31 mouse cellular contexts compared by ENCODE assay signal in genomic region chr11:58968551-58968950, GRCm38 (mm10). TPM values are rescaled to one million over a fixed set of nuclear protein-coding genes. Genes with fewer than 3 reads are reported as not detected.
DNase-seq lines count a peak whose midpoint lies in the region; ATAC-seq and TF ChIP-seq lines count a peak whose summit lies in the region.
"Had no signal": no experiment of that assay in that cellular context is flagged by ENCODE, and none has a peak within 500 bp of the region (broad histone marks: within the 10 kb centered on the region; RNA-seq: fewer than 3 reads in every experiment).

No protein-coding gene starts in this region.

- 0 out of 2 replicates have a peak, but pooled peaks have one; percentile 41 for ATAC-seq in hindbrain, embryonic 16.5 days
- no peak for ATAC-seq in hindbrain, postnatal 0 days
- ATAC-seq in liver, embryonic 15.5 days (ENCODE audit: insufficient read depth): peak; percentile 19; the same call in 1 of the 2 replicates
- 0 out of 2 replicates have a peak, but pooled peaks have one; percentile 11 for ATAC-seq in monocyte, adult 5-6 weeks (replicated peaks; ENCODE audit: insufficient number of reproducible peaks, low FRiP score, low TSS enrichment, poor library complexity, severe bottlenecking)
- ATAC-seq: forebrain, embryonic 13.5 days; liver, postnatal 0 days; midbrain, embryonic 16.5 days had no signal

- no peak for TF ChIP-seq CTCF in hindbrain, postnatal 0 days (IDR thresholded peaks at IDR 0.05; ENCODE audit: low read depth)

- H3K27me3 ChIP-seq in hindbrain, embryonic 16.5 days (replicated peaks; ENCODE audit: control insufficient read depth, insufficient read depth, low read length): no peaks in the 10 kb centered on the region
- H3K27me3 ChIP-seq in hindbrain, postnatal 0 days (ENCODE audit: insufficient read depth, low read length): no peaks in the 10 kb centered on the region
- H3K27me3 ChIP-seq in liver, embryonic 15.5 days: peaks cover 8% of the 10 kb centered on the region
- H3K27me3 ChIP-seq: CH12.LX; forebrain, embryonic 13.5 days; hindbrain, embryonic 15.5 days; intestine, embryonic 15.5 days; neural tube, embryonic 12.5 days had no signal

- H3K9me3 ChIP-seq in hindbrain, embryonic 16.5 days (ENCODE audit: control insufficient read depth, low read length): no peaks in the 10 kb centered on the region
- no peaks in the 10 kb centered on the region for H3K9me3 ChIP-seq in hindbrain, postnatal 0 days (ENCODE audit: low read length)
- no peaks in the 10 kb centered on the region for H3K9me3 ChIP-seq in liver, embryonic 15.5 days (replicated peaks)
- H3K9me3 ChIP-seq: forebrain, embryonic 13.5 days; hindbrain, embryonic 10.5 days; hindbrain, embryonic 15.5 days; intestine, embryonic 15.5 days; limb, embryonic 10.5 days; limb, embryonic 15.5 days; neural tube, embryonic 12.5 days had no signal

- peak; percentile 12 for DNase-seq in adrenal gland, postnatal 14 days
- DNase-seq in adrenal gland, postnatal 25 days: no peak
- DNase-seq in hindbrain, postnatal 0 days (ENCODE audit: low spot score): no peak
- no peak for DNase-seq in liver
- no peak for DNase-seq in lung, postnatal 36 days
- DNase-seq: adrenal gland, adult 8-10 months; cerebellum, adult 11 months; cerebellum, adult 9-11 months; gastrocnemius, postnatal 10 days; heart, adult 18-20 months; layer of hippocampus, adult 9-11 months; liver, postnatal 0 days; right cerebral cortex, adult 18-20 months; thymus, adult 2 months; thymus, postnatal 36 days had no signal

- H3K27ac ChIP-seq in hindbrain, embryonic 16.5 days (ENCODE audit: low read depth, low read length): no peak overlapping the region
- no peak overlapping the region for H3K27ac ChIP-seq in hindbrain, postnatal 0 days
- no peak overlapping the region for H3K27ac ChIP-seq in liver, embryonic 15.5 days (replicated peaks)
- H3K27ac ChIP-seq: forebrain, embryonic 13.5 days; hindbrain, embryonic 10.5 days; hindbrain, embryonic 15.5 days; intestine, embryonic 15.5 days; limb, embryonic 10.5 days; limb, embryonic 15.5 days; neural tube, embryonic 12.5 days had no signal

- peaks cover 5% of the 10 kb centered on the region; the same call in 1 of the 2 replicates for H3K36me3 ChIP-seq in hindbrain, embryonic 16.5 days (ENCODE audit: control insufficient read depth, insufficient read depth, low read length)
- H3K36me3 ChIP-seq in hindbrain, postnatal 0 days (ENCODE audit: insufficient read depth, low read length): no peaks in the 10 kb centered on the region
- H3K36me3 ChIP-seq in liver, embryonic 15.5 days (replicated peaks): peaks cover 14% of the 10 kb centered on the region; the same call in 1 of the 2 replicates
- H3K36me3 ChIP-seq: intestine, embryonic 15.5 days had no signal

- no peak overlapping the region for H3K9ac ChIP-seq in hindbrain, embryonic 16.5 days (ENCODE audit: low read depth, low read length)
- H3K9ac ChIP-seq in hindbrain, postnatal 0 days (replicated peaks; ENCODE audit: low read length): no peak overlapping the region
- H3K9ac ChIP-seq in liver, embryonic 15.5 days: no peak overlapping the region
- H3K9ac ChIP-seq: forebrain, embryonic 13.5 days; hindbrain, embryonic 15.5 days; intestine, embryonic 15.5 days; limb, embryonic 15.5 days; liver, postnatal 0 days; neural tube, embryonic 12.5 days had no signal

- no peak overlapping the region for H3K4me3 ChIP-seq in hindbrain, embryonic 16.5 days (ENCODE audit: low read length)
- no peak overlapping the region for H3K4me3 ChIP-seq in hindbrain, postnatal 0 days (ENCODE audit: low read length)
- no peak overlapping the region for H3K4me3 ChIP-seq in liver, embryonic 15.5 days (replicated peaks)
- H3K4me3 ChIP-seq: erythroblast, embryonic 14.5 days; forebrain, embryonic 13.5 days; hindbrain, embryonic 10.5 days; hindbrain, embryonic 15.5 days; intestine, embryonic 15.5 days; limb, embryonic 10.5 days; limb, embryonic 15.5 days; myocyte; neural tube, embryonic 12.5 days had no signal

- no peak overlapping the region for H3K4me2 ChIP-seq in hindbrain, embryonic 16.5 days (ENCODE audit: low read length)
- no peak overlapping the region for H3K4me2 ChIP-seq in hindbrain, postnatal 0 days (ENCODE audit: low read depth, low read length)
- no peak overlapping the region for H3K4me2 ChIP-seq in liver, embryonic 15.5 days
- H3K4me2 ChIP-seq: forebrain, embryonic 13.5 days; heart, embryonic 11.5 days; hindbrain, embryonic 15.5 days; intestine, embryonic 15.5 days; limb, embryonic 15.5 days; neural tube, embryonic 12.5 days had no signal

- WGBS in hindbrain, embryonic 16.5 days: 87% methylated on average over 7 of the region's 7 CpGs
- 87% methylated on average over 7 of the region's 7 CpGs for WGBS in hindbrain, postnatal 0 days
- 50% methylated on average over 7 of the region's 7 CpGs for WGBS in liver, embryonic 15.5 days (ENCODE audit: insufficient replicate concordance)

- H3K4me1 ChIP-seq in hindbrain, embryonic 16.5 days (ENCODE audit: control insufficient read depth, insufficient read depth, low read depth, low read length): no peaks in the 10 kb centered on the region; the same call in 1 of the 2 replicates
- H3K4me1 ChIP-seq in hindbrain, postnatal 0 days (ENCODE audit: insufficient read depth, low read length): no peaks in the 10 kb centered on the region
- H3K4me1 ChIP-seq in liver, embryonic 15.5 days (replicated peaks): peaks cover 45% of the 10 kb centered on the region
- H3K4me1 ChIP-seq: forebrain, embryonic 13.5 days; hindbrain, embryonic 15.5 days; limb, embryonic 15.5 days had no signal

RNA-seq across cellular contexts. Expression of gene Trim11, which starts 9.3 kb away (rescaled TPM):
- 25.5 and 29.9 TPM in 2 replicates for total RNA-seq in adrenal gland, postnatal 14 days (2021)
- 30.0 and 30.1 TPM in 2 replicates for total RNA-seq in adrenal gland, postnatal 25 days (2021)
- 20.7 and 21.4 TPM in 2 replicates for polyA plus RNA-seq in hindbrain, embryonic 16.5 days (2015; fragmentation: Nextera tagmentation; extraction: Ambion mirVana)
- total RNA-seq in hindbrain, postnatal 0 days (2014; rRNA removed): 31.7 and 31.8 TPM in 2 replicates
- 14.1 and 15.9 TPM in 2 replicates for polyA plus RNA-seq in hindbrain, postnatal 0 days (2015; fragmentation: Nextera tagmentation; extraction: Ambion mirVana)
- polyA plus RNA-seq in liver, embryonic 15.5 days (2015; fragmentation: Nextera tagmentation; extraction: Ambion mirVana): 8.6 and 9.1 TPM in 2 replicates
- total RNA-seq in monocyte, adult 5-6 weeks (2017): 32.0 to 47.3 TPM (median 32.7 TPM) in 3 replicates

RNA-seq across cellular contexts. Expression of gene Hist3h2a, which starts 14.1 kb away (rescaled TPM):
- 24.4 and 26.8 TPM in 2 replicates for total RNA-seq in adrenal gland, postnatal 14 days (2021)
- 21.2 and 25.6 TPM in 2 replicates for total RNA-seq in adrenal gland, postnatal 25 days (2021)
- polyA plus RNA-seq in hindbrain, embryonic 16.5 days (2015; fragmentation: Nextera tagmentation; extraction: Ambion mirVana): 85.3 and 89.6 TPM in 2 replicates
- total RNA-seq in hindbrain, postnatal 0 days (2014; rRNA removed): 218 and 236 TPM in 2 replicates
- polyA plus RNA-seq in hindbrain, postnatal 0 days (2015; fragmentation: Nextera tagmentation; extraction: Ambion mirVana): 49.6 and 53.3 TPM in 2 replicates
- polyA plus RNA-seq in liver, embryonic 15.5 days (2015; fragmentation: Nextera tagmentation; extraction: Ambion mirVana): 16.1 and 16.4 TPM in 2 replicates
- 35.6 to 52.4 TPM (median 42.1 TPM) in 3 replicates for total RNA-seq in monocyte, adult 5-6 weeks (2017)

RNA-seq across cellular contexts. Expression of gene Trim17, which starts 14.1 kb away (rescaled TPM):
- 0.11 TPM in 1 of 2 replicates, not detected in the other for total RNA-seq in adrenal gland, postnatal 14 days (2021)
- 0.21 TPM in 1 of 2 replicates, not detected in the other for total RNA-seq in adrenal gland, postnatal 25 days (2021)
- 1.1 and 1.8 TPM in 2 replicates for polyA plus RNA-seq in hindbrain, embryonic 16.5 days (2015; fragmentation: Nextera tagmentation; extraction: Ambion mirVana)
- 2.8 and 4.3 TPM in 2 replicates for total RNA-seq in hindbrain, postnatal 0 days (2014; rRNA removed)
- polyA plus RNA-seq in hindbrain, postnatal 0 days (2015; fragmentation: Nextera tagmentation; extraction: Ambion mirVana): 0.55 and 0.74 TPM in 2 replicates
- polyA plus RNA-seq in liver, embryonic 15.5 days (2015; fragmentation: Nextera tagmentation; extraction: Ambion mirVana): 0.06 and 0.14 TPM in 2 replicates
- 0.29 TPM in 1 of 3 replicates, not detected in the others for total RNA-seq in monocyte, adult 5-6 weeks (2017)
- total RNA-seq: common myeloid progenitor, adult 5-6 weeks had no signal

RNA-seq across cellular contexts. Expression of gene Hist3h2ba, which starts 19.8 kb away (rescaled TPM):
- 16.4 and 23.5 TPM in 2 replicates for total RNA-seq in adrenal gland, postnatal 14 days (2021)
- total RNA-seq in adrenal gland, postnatal 25 days (2021): 8.5 and 9.6 TPM in 2 replicates
- polyA plus RNA-seq in hindbrain, embryonic 16.5 days (2015; fragmentation: Nextera tagmentation; extraction: Ambion mirVana): 249 and 250 TPM in 2 replicates
- total RNA-seq in hindbrain, postnatal 0 days (2014; rRNA removed): 625 and 1,276 TPM in 2 replicates
- polyA plus RNA-seq in hindbrain, postnatal 0 days (2015; fragmentation: Nextera tagmentation; extraction: Ambion mirVana): 103 and 109 TPM in 2 replicates
- 9.2 and 9.6 TPM in 2 replicates for polyA plus RNA-seq in liver, embryonic 15.5 days (2015; fragmentation: Nextera tagmentation; extraction: Ambion mirVana)
- total RNA-seq in monocyte, adult 5-6 weeks (2017): 1.7 TPM in 2 of 3 replicates, not detected in the other
- total RNA-seq: CH12.LX had no signal

RNA-seq across cellular contexts. Expression of gene Rnf187, which starts 29.8 kb away (rescaled TPM):
- total RNA-seq in adrenal gland, postnatal 14 days (2021): 147 and 153 TPM in 2 replicates
- 154 and 161 TPM in 2 replicates for total RNA-seq in adrenal gland, postnatal 25 days (2021)
- 563 and 570 TPM in 2 replicates for polyA plus RNA-seq in hindbrain, embryonic 16.5 days (2015; fragmentation: Nextera tagmentation; extraction: Ambion mirVana)
- total RNA-seq in hindbrain, postnatal 0 days (2014; rRNA removed): 975 and 1,069 TPM in 2 replicates
- 649 and 670 TPM in 2 replicates for polyA plus RNA-seq in hindbrain, postnatal 0 days (2015; fragmentation: Nextera tagmentation; extraction: Ambion mirVana)
- 111 and 117 TPM in 2 replicates for polyA plus RNA-seq in liver, embryonic 15.5 days (2015; fragmentation: Nextera tagmentation; extraction: Ambion mirVana)
- total RNA-seq in monocyte, adult 5-6 weeks (2017): 42.2 to 79.7 TPM (median 47.8 TPM) in 3 replicates
